Mouse (Mus musculus) ovary, postnatal 36 days (tissue): ENCODE measurements around the gene Kidins220.
A peak's percentile ranks its signal among the peaks of the same experiment; 100 is the strongest.

Experiments
- DNase-seq: peaks from one replicate; pipeline ENCODE4 v3.0.0; 2022; ENCODE audit warnings: low spot score, mixed read lengths

The Kidins220 gene

GRCm38 (mm10) chr12:24974446-24975114 lies at the start of gene Kidins220:
Gene Kidins220 (plus strand): TSS chr12:24974925.
- DNase-seq, result peak; percentile 91

DNA sequence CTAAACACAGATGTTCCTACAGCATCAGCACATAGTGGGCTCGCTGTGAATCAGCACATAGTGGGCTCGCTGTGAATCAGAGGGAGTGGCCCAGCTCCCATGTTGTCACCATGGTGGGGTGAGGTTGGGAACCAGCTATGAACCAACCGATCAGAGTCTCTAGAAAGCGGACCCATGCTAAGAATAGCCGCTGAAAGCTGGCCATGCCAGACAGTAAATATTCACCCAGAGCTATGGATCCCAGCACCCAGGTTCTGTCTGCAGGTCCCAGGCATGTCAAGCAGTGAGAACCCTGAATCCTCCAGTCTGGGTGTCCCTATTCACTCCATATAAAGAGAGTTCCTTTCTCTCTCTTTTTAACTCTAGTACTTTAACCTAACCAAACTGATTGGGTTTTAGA lies 49.4 kb upstream of the Kidins220 start:
- DNase-seq, result no peak

GRCm38 (mm10) chr12:24925684-24926083 lies 49.0 kb upstream of the Kidins220 start:
- DNase-seq, result no peak

DNA sequence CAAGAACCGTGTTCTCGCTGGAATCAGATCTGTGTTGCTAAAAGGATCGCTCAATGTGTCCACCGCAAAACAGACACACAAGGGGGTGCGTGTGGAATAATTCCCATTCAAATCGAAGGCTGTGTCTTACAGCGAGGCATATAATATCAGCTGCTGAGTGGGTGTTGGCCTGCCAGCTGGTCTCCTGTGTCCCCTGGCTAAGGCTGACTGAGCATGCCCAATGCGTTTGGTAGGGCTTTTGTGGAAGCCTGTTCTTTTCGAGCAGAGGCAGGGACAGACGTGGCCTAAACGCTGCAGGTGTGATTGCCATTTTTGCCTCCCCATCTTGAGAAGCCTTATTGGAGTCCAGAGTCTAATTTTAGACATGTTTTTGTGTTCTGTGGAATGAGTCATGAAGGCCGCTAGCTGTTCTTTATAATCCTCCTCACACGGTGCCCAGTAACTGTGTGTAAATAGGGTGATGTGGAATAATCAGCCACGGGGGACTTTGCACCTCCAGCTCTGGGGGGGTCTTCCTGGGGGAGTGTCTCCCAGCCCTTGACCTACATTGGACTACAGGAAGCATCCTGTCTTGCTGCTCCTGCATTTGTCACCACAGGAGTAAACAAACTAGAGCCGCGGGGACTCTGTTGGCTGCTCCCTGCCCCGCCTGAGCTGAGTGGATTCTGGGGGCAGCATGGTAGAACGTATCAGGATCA lies 46.5 kb upstream of the Kidins220 start:
- no peak for DNase-seq

- no peak for DNase-seq
Observed at GRCm38 (mm10) chr12:24929043-24929442, 45.7 kb upstream of the Kidins220 start.

DNA sequence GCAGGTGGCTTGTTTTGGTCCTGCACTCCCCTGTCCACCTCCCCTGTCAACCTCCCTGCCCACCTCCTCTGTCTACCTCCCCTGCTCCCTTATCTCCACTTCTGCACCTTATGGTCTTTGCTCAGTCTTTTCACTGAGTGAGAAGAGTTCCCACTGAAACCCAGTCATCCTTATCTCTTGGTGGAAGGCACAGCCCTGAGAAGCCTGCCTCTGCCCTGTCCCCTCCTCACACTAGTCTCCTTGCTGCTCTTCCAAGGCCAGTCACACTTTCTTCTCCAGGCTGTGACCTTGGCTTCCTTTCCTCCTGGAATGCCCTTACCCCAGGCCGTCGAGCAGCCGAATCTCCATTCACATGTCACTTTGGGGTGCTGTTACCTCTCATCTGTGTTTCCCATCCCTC lies 44.0 kb upstream of the Kidins220 start:
- DNase-seq, result peak; percentile 44

DNA sequence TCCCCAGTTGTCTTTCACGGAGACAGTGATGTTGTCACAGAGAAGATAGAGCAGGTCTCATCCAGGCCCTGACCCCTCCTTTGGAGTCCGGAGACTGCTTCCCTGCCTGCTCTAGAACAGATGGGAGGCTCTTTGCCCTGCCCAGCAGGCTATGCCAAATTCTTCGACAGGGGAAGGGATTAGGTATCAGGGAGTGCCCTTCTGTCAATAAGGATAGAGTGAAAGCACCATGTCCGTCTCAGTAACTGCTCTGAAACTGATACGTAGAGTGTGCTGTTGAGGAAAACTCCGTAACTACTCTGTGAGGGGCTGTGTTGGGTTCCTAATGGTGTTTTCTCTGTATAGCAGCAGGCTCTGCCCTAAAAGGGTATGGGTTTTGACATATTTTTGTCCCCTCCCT lies 42.6 kb upstream of the Kidins220 start:
- no peak for DNase-seq

DNA sequence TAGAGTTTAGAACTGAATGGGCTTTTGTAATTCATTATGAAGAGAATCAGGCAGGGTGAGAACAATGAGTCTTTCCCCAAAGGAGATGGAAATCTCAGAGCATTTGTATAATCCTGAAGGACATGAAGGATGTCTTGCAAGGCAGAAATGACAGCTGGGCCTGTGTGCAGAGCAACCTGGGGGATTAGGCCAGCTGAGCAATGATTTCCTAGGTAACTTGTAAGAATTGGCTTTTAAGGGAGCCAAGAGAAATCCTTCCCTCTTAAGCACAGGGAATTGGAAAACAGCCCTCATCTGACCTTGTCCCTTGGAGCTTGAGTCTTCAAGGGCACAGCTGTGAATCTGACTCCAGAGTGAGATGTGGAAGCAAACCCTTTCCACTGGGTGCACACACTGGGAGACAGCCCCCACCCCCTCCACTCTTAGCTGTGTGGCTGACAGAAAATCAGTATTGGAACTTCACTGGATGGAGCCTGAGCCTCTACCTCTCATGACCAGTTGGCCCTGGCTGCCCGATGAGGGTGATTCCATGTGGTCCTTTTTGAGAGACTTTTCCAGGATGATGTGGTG lies 41.4 kb upstream of the Kidins220 start:
- peak; percentile 41 for DNase-seq

GRCm38 (mm10) chr12:24933996-24934395 lies 40.7 kb upstream of the Kidins220 start:
- DNase-seq, result peak; percentile 63

DNA sequence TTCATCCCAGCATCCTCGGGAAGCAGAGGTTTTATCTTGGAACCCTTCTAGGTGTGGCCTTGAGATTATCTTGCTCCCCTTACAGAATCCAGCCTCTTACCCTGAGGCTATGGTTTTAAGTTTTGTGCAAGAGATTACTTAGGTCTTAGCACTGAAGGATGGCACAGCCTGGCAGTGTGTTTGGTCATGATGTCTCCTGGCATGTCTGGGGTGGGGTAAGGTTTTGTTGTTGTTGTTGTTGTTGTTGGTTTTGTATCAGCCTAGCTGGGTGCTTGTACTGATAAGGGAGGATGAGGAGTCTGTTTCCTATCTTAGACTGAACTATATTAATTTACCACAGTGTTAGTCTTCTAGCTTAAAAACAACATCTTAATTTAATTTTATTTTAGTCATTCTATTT lies 38.4 kb upstream of the Kidins220 start:
- DNase-seq, result no peak

GRCm38 (mm10) chr12:24939372-24939771 lies 35.4 kb upstream of the Kidins220 start:
- no peak for DNase-seq

DNA sequence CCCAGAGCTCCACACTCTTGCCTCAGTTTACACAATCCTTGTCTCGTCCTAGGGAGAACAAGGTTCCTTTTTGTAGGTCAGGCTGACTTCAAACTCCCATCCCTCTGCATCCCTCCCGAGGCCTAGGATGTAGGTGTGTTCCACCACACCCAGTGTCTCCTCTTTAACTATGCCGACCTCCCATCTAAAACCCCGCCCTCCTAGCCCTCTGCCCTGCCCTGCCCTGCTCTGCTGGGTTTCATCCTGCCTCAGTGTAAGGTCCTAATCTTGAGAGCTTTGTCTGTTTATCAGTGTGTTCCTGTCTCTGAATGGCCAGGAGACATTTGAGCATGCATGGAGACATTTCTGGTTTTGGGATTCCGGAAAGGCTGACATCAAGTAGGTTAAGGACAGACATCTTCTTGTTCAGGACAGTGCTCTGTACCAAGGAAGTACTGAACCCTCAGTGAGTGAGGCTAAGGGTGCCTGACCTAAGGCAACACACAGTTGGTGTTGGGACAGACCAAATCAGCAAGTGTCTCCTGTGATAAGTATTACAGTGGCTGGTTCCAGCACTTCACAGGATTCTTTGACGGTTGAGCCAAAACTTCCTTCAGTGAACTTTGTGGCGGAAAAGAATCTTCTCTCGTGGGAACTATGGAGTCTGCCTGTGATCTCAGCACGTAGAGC lies 32.0 kb upstream of the Kidins220 start:
- DNase-seq, result no peak

GRCm38 (mm10) chr12:24943427-24943826 lies 31.3 kb upstream of the Kidins220 start:
- DNase-seq, result no peak

DNA sequence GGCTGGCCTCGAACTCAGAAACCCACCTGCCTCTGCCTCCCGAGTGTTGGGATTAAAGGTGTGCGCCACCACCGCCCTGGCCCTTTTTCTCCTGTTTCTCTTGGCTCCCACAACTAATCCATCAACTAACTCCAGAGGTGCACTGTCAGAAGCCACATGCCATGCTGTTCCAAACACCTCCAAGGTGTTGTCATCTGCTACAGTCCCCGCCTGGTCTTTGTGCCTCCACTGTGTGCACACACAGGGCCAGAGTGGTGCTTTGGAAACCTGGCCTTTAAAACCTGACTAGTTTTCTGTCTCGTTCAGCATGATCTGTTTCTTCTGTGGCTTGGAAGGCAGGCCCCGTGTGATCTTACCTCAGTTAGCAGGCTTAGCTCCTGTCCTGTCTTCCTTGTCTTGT lies 30.1 kb upstream of the Kidins220 start:
- no peak for DNase-seq

- DNase-seq, result no peak
Observed at GRCm38 (mm10) chr12:24947065-24947464, 27.7 kb upstream of the Kidins220 start.

GRCm38 (mm10) chr12:24948344-24948743 lies 26.4 kb upstream of the Kidins220 start:
- no peak for DNase-seq

GRCm38 (mm10) chr12:24950376-24951046 lies 24.2 kb upstream of the Kidins220 start:
- DNase-seq, result no peak

DNA sequence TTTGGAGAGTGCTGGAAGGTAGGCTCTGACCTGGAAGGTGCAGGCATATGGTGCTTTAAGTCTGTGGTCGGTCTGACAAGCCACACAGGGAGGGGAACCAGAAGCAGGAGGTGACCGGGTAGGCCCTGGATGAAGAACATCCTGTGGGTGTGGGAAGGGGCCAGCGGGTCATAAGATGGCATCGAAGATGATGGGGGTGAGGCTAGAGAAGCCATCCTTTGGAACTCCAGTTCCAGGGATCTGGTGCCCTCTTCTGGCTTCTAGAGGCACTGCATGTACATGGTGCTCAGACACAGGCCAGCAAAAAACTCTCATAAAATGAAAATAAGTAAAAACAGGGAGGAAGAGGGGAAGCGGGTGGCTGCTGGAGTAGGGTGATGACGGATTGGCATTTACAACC lies 22.6 kb upstream of the Kidins220 start:
- peak; percentile 35 for DNase-seq

DNA sequence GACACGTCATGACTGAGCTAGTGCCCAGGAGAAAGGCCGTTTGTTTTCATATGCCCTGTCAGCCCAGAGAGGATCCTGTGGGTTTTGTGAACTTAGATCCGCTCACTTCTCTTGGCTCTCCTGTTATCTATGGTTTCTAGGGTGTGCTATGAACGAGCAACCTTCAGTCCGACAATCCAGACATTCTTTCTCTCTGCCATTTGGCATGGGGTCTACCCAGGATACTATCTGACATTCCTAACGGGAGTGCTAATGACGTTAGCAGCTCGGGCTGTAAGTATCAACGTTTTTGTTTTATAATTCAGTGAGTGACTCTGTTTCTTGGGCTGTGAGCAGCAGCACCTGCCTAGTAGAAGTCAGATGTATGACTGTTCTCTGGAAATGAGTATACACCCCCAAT lies 19.6 kb upstream of the Kidins220 start:
- no peak for DNase-seq

- no peak for DNase-seq
Observed at GRCm38 (mm10) chr12:24958526-24958925, 16.2 kb upstream of the Kidins220 start.

GRCm38 (mm10) chr12:24961821-24962220 lies 12.9 kb upstream of the Kidins220 start:
- no peak for DNase-seq

- DNase-seq, result no peak
Observed at GRCm38 (mm10) chr12:24962362-24962967, 12.3 kb upstream of the Kidins220 start.
